Mouse (Mus musculus): ENCODE data around the gene Clcnkb.

The Clcnkb gene

GRCm38 (mm10) chr4:141433191-141433590 is 17.4 kb upstream of the Clcnkb start:
- DNase-seq (ENCODE audit: low spot score in 2 of 2): no peak

DNA sequence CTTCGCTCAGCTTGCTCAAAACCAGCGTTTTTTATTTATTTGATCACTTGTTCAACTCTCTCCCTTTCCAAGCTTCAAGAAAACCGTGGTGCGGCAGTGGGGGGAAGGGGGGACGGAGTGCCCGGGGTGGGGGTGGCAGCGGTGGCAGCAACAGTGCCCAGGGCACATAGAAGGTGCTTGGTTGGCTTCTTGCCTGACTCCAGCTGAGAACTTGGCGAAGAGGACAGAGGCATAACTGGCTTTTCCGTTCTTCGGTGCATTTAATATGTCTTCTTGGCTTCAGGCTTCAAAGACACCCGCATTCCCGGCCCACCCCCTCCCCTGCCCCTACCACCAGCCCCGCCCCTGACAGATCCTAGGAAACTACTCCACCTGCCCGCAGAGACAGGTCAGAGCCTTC is 16.9 kb upstream of the Clcnkb start:
- no peak for DNase-seq (ENCODE audit: low spot score in 2 of 2)

- DNase-seq (ENCODE audit: low spot score in 2 of 2): peak; percentile 57 to 72
These were observed 15.2 kb upstream of the Clcnkb start for GRCm38 (mm10) chr4:141430997-141431396.

DNA sequence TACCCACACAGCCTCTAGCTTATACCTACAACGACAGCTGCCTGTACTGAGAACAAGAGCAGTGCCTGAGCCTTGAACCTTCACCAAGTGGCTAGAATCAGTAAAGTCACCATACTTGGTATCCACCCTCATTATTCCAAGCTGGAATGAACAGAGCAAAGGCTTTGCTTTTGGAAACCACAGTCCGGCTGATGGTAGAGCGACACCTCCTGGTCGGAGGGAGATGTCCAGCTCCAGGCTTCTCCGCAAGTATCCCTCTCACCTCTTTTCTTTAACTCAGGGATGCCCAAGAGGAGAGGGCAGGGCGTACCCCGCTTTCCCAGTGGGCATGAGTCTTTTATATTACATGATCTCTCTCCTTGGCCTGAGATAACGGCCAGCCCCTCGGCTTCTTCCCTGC is 14.0 kb upstream of the Clcnkb start:
- no peak for DNase-seq (ENCODE audit: low spot score in 2 of 2)

- no peak for DNase-seq (ENCODE audit: low spot score in 2 of 2)
These were observed 13.6 kb upstream of the Clcnkb start for GRCm38 (mm10) chr4:141429381-141429780.

GRCm38 (mm10) chr4:141427921-141428320 is 12.1 kb upstream of the Clcnkb start:
- DNase-seq (ENCODE audit: low spot score in 2 of 2): no peak

DNA sequence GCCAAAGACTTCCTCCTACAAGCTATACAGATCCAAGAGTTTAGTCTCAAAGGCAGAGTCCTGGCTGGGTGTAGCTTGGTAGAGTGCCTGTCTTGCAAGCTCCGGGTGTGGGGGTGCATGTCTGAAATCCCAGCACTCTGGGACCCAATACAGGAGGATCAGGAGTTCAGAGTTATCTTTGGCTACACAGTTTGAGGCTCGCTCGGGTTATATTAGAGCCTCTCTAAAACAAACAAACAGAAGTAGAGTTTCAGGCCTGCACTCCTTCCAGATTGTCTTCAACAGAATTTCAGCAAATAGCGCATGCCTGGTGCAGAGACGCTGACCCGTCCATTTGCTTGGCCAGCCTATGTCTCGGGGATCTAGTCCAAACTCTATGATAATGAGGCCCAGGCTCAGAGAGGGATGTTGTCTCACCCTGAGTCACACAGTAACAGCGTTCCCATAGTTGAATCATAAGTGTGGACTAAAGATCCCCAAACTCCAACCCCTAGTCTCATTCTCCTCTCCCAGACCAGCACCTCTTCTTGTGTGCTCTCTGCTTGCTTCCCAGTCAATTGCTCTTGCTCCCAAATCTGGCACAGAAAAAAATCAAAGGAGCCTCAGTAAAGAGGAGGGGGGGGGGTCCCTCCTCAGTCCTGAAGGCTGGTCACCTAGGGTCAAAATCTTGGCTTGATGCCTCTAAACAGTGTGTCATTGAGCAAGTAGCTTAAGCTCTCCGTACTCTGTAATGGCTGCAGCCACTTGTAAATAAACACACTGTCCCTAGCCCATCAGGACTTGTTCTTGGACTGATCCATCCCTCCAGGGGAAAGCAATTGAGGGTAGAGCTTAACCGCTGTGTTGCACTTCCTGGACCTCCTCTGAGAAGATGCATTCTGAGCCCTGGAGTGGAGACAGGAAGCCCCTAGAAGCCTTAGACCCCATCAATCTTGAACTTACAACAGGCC is 11.3 kb upstream of the Clcnkb start:
- DNase-seq (ENCODE audit: low spot score in 2 of 2): no peak

DNA sequence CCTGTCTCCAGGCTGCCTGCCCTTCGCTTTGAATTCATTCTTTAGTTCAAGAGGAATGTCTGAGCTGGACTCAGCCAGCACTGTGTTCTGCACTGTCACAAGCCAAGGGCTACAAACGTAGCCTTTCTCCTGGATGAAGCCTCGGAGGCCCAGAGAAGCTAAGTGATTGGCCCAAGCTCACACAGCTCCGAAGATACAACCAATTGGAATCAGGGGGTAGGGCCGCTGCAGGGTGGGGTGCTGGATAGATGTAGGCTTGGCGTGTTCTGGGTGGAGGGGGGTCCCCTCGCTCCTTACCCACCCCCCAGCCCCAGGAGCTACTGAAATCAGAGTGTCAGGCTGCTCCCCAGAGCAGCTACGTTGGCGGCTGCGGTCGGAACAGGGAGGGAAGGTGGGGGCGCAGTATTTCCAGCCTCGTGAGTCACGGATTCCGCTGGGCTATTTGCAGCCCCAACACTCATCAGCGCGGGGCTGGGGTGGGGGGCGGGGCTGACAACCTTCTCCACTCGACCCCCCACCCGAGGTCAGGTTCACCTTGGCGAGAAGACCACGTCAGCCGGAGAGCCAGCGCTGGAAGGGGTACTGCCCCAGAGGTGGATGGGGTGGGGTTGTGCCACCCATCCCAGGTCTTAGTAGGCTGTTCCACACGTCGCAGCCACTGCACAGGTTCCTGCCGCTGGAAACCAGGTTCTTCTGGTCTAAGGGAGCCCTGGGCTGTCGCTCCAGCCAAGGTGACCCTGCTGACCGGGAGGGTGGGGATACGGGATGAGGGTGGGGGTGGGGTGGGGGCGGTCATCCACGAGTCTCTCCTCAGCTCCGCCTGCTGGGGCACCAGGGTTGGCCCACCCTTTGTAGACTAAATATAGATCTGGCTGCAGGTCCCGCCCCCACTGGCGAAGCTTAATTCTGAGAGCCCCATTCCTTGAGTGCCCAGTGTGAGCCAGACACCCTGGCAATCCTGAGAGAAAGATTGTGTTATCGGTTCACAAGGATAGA is 10.0 kb upstream of the Clcnkb start:
- DNase-seq (ENCODE audit: low spot score in 2 of 2): peak; percentile 75 to 77

- no peak for DNase-seq (ENCODE audit: low spot score in 2 of 2)
These were observed 8.0 kb upstream of the Clcnkb start for GRCm38 (mm10) chr4:141423691-141424431.

DNA sequence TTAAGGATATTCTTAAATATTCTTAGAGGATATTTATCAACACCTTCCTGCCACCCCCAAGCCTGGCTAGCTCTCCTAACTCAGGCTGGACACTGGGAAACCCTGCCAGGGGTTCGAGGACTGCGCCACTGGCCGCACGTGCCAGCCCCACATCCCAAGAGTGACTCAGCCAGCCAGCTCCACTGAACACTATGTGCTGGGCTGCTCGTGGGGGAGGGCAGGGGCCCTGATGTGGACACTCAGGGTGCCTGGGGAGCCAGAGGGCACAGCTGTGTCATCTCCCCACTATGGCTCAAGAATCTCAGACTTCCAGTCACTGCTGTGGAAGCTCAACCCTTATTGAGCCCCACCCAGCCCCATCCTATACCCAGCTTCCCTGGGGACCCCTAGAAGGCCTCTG is 7.5 kb upstream of the Clcnkb start:
- no peak for DNase-seq (ENCODE audit: low spot score in 2 of 2)

DNA sequence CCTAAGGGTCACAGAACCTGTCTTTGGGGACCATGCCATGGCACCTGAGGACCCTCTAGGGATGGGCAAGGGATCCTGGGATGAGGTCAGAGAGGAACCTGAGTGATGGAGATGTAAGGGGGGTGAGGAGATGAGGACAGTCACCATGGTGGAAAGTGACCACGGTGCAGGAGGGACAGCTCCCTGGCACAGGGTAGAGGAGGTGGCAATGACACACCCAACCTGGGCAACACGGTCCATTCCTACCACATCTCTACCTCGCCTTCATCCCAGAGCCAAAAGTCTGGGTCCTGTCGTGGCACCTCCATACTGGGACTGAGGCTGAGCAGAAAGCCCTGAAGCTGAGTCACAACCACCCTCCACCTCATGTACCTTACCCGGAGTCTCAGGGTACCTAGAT is 7.0 kb upstream of the Clcnkb start:
- DNase-seq (ENCODE audit: low spot score in 2 of 2): no peak

DNA sequence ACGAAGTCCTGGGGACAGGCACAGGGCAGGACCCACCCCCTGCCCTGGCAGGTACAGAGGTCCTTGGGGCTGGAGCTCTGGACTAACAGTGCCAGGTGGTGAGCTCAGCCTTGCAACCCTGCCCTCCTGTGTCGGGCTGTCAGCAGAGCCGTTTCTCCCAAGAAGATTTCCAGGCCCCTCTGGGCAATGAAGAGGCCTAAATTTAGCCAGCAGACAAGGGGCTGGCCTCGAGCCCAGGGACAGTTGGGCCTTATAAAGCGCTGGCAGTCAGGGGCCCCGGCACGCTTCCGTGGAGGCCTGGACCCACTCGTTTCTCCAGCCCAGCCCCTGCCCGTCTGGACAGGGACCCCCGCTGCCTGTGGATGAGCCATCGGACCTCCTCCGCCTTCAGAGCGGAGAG is 5.6 kb upstream of the Clcnkb start:
- peak; percentile 88 to 89 for DNase-seq (ENCODE audit: low spot score in 2 of 2)

DNA sequence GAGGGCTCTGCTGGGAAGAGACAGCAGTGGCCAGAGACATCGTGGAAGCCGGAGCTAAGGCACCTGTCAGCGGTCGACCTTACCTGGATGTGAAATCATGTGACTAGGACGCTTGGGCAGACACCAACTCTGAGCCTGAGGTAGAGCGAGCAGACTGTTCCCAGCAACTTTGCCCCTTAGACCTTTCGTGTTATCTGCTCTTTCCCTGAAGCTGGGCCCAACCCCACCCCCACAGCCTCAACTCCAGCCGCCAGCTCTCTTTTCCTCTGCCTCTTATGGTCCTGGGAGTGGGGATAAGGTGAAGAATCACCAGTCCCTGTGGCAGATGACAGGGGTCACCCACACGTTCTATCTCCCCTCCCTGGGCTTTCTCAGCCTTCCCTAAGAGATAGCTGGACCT is 5.1 kb upstream of the Clcnkb start:
- DNase-seq (ENCODE audit: low spot score in 2 of 2): no peak

DNA sequence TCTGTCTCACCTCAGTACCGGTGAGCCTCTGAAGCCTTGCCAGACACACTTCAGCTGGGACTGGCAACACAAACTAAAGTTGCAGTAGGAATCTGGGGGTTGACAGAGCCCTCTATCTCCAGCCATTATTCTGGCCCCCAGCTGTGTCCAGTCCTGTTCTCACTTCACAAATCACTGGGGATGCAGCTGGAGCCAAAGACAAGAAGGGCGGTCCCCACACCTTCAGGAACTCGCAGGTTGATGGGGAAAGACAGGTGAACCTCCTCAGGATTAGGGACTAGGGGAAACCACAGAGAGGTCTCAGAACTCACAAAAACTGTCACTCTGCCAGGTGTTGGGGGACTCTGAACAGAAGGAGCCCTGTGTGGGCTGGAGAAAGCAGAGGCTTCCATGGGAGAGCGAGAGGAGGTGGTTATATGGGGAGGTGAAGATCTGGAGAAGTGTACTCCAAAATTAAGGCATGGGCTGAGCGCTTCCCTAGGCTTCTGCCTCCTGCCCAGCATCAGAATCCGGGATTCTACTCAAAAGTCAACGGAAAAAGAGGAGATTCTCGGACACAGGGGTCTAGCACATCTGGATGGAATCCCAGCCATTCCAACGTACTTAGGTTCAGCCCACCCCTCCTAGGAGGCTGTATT is 4.5 kb upstream of the Clcnkb start, which contains the start of gene Hspb7:
Hspb7 (plus strand) TSS at position 588 of the 638 bp plus-strand sequence.
- DNase-seq (ENCODE audit: low spot score in 2 of 2): no peak

- DNase-seq (ENCODE audit: low spot score in 2 of 2): peak in 1 of 2 experiments; percentile 51
These were observed 3.8 kb upstream of the Clcnkb start for GRCm38 (mm10) chr4:141419398-141420191.

- no peak for DNase-seq (ENCODE audit: low spot score in 2 of 2)
These were observed 4.3 kb downstream of the Clcnkb start for GRCm38 (mm10) chr4:141411430-141411992.

DNA sequence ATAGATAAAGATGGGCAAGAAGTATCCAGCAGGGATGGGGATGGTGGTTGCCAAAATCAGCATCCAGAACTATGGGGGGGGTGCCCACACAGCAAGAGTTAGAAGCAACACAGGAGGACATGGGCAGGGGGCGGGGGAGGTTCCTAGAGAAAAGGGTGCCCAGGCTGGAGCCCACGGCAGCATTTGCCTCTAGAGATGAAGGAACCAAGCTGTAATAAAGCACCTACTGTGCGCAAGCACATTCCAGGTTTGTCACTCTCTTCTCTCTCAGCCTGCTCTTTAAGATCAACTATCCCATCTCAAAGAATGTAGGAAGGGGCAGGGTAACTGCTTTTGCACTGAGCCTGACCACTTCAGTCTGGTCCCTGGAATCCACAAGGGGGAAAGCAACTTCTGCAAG is 7.2 kb downstream of the Clcnkb start:
- DNase-seq (ENCODE audit: low spot score in 2 of 2): no peak

GRCm38 (mm10) chr4:141406516-141407299 is 9.1 kb downstream of the Clcnkb start:
- DNase-seq (ENCODE audit: low spot score in 2 of 2): peak in 1 of 2 experiments; percentile 60

GRCm38 (mm10) chr4:141405314-141405622 is 10.5 kb downstream of the Clcnkb start:
- DNase-seq (ENCODE audit: low spot score in 2 of 2): no peak
